Comparison of ENCODE assay signal across 27 mouse cellular contexts in genomic region chr8:122311115-122311514, GRCm38 (mm10). TPM values are rescaled to one million over a fixed set of nuclear protein-coding genes. Genes with fewer than 3 reads are reported as not detected.
A peak's percentile ranks its signal among the peaks of the same experiment; 100 is the strongest.
DNase-seq lines count a peak whose midpoint lies in the region; ATAC-seq and TF ChIP-seq lines count a peak whose summit lies in the region.
"Had no signal": no experiment of that assay in that cellular context is flagged by ENCODE, and none has a peak within 500 bp of the region (broad histone marks: within the 10 kb centered on the region; RNA-seq: fewer than 3 reads in every experiment).

No protein-coding gene starts in this region.

- H3K36me3 ChIP-seq in forebrain, embryonic 10.5 days (replicated peaks) = no peaks in the 10 kb centered on the region
- no peaks in the 10 kb centered on the region for H3K36me3 ChIP-seq in forebrain, embryonic 11.5 days (ENCODE audit: control insufficient read depth, insufficient read depth, low read length)
- H3K36me3 ChIP-seq in hindbrain, embryonic 10.5 days = peaks cover 19% of the 10 kb centered on the region; the same call in 1 of the 2 replicates
- H3K36me3 ChIP-seq in hindbrain, postnatal 0 days (ENCODE audit: insufficient read depth, low read length) = no peaks in the 10 kb centered on the region
- peaks cover 82% of the 10 kb centered on the region for H3K36me3 ChIP-seq in liver, postnatal 0 days (replicated peaks; ENCODE audit: insufficient read depth, low read length)
- H3K36me3 ChIP-seq: embryonic facial prominence, embryonic 15.5 days had no signal

- no peak overlapping the region for H3K4me2 ChIP-seq in forebrain, embryonic 11.5 days (ENCODE audit: low read depth, low read length, severe bottlenecking)
- no peak overlapping the region for H3K4me2 ChIP-seq in hindbrain, postnatal 0 days (ENCODE audit: low read depth, low read length)
- no peak overlapping the region for H3K4me2 ChIP-seq in liver, postnatal 0 days (ENCODE audit: low read depth, low read length)
- H3K4me2 ChIP-seq: embryonic facial prominence, embryonic 15.5 days had no signal

- no peaks in the 10 kb centered on the region for H3K9me3 ChIP-seq in forebrain, embryonic 10.5 days
- no peaks in the 10 kb centered on the region for H3K9me3 ChIP-seq in forebrain, embryonic 11.5 days (ENCODE audit: control insufficient read depth, low read length)
- H3K9me3 ChIP-seq in hindbrain, embryonic 10.5 days = no peaks in the 10 kb centered on the region
- H3K9me3 ChIP-seq in hindbrain, postnatal 0 days (ENCODE audit: low read length) = no peaks in the 10 kb centered on the region
- no peaks in the 10 kb centered on the region for H3K9me3 ChIP-seq in liver, postnatal 0 days (ENCODE audit: low read length)
- H3K9me3 ChIP-seq: embryonic facial prominence, embryonic 15.5 days; limb, embryonic 10.5 days had no signal

- H3K9ac ChIP-seq in forebrain, embryonic 11.5 days (ENCODE audit: low read length) = no peak overlapping the region
- H3K9ac ChIP-seq in hindbrain, postnatal 0 days (replicated peaks; ENCODE audit: low read length) = no peak overlapping the region
- H3K9ac ChIP-seq in liver, postnatal 0 days (replicated peaks) = peak overlapping the region; percentile 34
- H3K9ac ChIP-seq: embryonic facial prominence, embryonic 15.5 days had no signal

- ATAC-seq in forebrain, embryonic 11.5 days (replicated peaks; ENCODE audit: low FRiP score) = no peak
- ATAC-seq in hindbrain, postnatal 0 days = no peak
- no peak for ATAC-seq in liver, postnatal 0 days
- ATAC-seq: activated CD4-positive, CD25-positive, alpha-beta regulatory T cell, adult 4 months; hindbrain, embryonic 16.5 days had no signal

- TF ChIP-seq CTCF in hindbrain, postnatal 0 days (IDR thresholded peaks at IDR 0.05; ENCODE audit: low read depth) = no peak
- TF ChIP-seq CTCF in liver, postnatal 0 days (IDR thresholded peaks at IDR 0.05; ENCODE audit: low read depth) = no peak

- WGBS in forebrain, embryonic 10.5 days = 96% methylated on average over 2 of the region's 2 CpGs
- 83% methylated on average over 2 of the region's 2 CpGs for WGBS in forebrain, embryonic 11.5 days
- WGBS in hindbrain, embryonic 10.5 days = 84% methylated on average over 2 of the region's 2 CpGs
- 90% methylated on average over 2 of the region's 2 CpGs for WGBS in hindbrain, postnatal 0 days
- WGBS in liver, postnatal 0 days (ENCODE audit: insufficient replicate concordance) = 69% methylated on average over 2 of the region's 2 CpGs

- H3K4me3 ChIP-seq in forebrain, embryonic 10.5 days = no peak overlapping the region
- no peak overlapping the region for H3K4me3 ChIP-seq in forebrain, embryonic 11.5 days (ENCODE audit: low read depth, low read length)
- no peak overlapping the region for H3K4me3 ChIP-seq in hindbrain, embryonic 10.5 days
- H3K4me3 ChIP-seq in hindbrain, postnatal 0 days (ENCODE audit: low read length) = no peak overlapping the region
- H3K4me3 ChIP-seq in liver, postnatal 0 days (ENCODE audit: low read depth, low read length) = no peak overlapping the region
- H3K4me3 ChIP-seq: embryonic facial prominence, embryonic 15.5 days; limb, embryonic 10.5 days had no signal

- no peak for TF ChIP-seq EP300 in liver, postnatal 0 days (IDR thresholded peaks at IDR 0.05; ENCODE audit: low read depth)

- DNase-seq in forebrain, embryonic 10.5 days (ENCODE audit: extremely low spot score, low spot score) = no peak
- no peak for DNase-seq in forebrain, embryonic 11.5 days (ENCODE audit: low spot score)
- DNase-seq in hindbrain, embryonic 10.5 days (ENCODE audit: low spot score) = no peak
- DNase-seq in hindbrain, postnatal 0 days (ENCODE audit: low spot score) = no peak
- peak; percentile 54 for DNase-seq in liver
- DNase-seq in liver, postnatal 0 days = no peak
- DNase-seq in layer of hippocampus, postnatal 36 days = no peak
- DNase-seq in right cerebral cortex, adult 18-20 months = no peak
- DNase-seq: adrenal gland, postnatal 14 days; cerebellum, adult 11 months; cerebellum, postnatal 25 days; embryo, embryonic 11 days; heart, postnatal 4 days; kidney, adult 2 months; kidney, postnatal 10 days; lung, adult 18-20 months; retina, postnatal 1 day; right cerebral cortex, postnatal 4 days; thymus, postnatal 25 days had no signal

- peak overlapping the region; percentile 58; the same call in 1 of the 2 replicates for H3K27ac ChIP-seq in forebrain, embryonic 10.5 days
- no peak overlapping the region for H3K27ac ChIP-seq in forebrain, embryonic 11.5 days (ENCODE audit: low read depth, low read length)
- peak overlapping the region; percentile 50 for H3K27ac ChIP-seq in hindbrain, embryonic 10.5 days
- H3K27ac ChIP-seq in hindbrain, postnatal 0 days = no peak overlapping the region
- H3K27ac ChIP-seq in liver, postnatal 0 days (ENCODE audit: low read depth) = peak overlapping the region; percentile 78
- H3K27ac ChIP-seq: embryonic facial prominence, embryonic 15.5 days had no signal

- no peaks in the 10 kb centered on the region for H3K27me3 ChIP-seq in forebrain, embryonic 10.5 days (ENCODE audit: poor library complexity, severe bottlenecking)
- H3K27me3 ChIP-seq in forebrain, embryonic 11.5 days (ENCODE audit: control insufficient read depth, insufficient read depth, low read length) = no peaks in the 10 kb centered on the region
- no peaks in the 10 kb centered on the region for H3K27me3 ChIP-seq in hindbrain, embryonic 10.5 days (ENCODE audit: insufficient read depth, poor library complexity, severe bottlenecking)
- H3K27me3 ChIP-seq in hindbrain, postnatal 0 days (ENCODE audit: insufficient read depth, low read length) = no peaks in the 10 kb centered on the region
- H3K27me3 ChIP-seq in liver, postnatal 0 days (ENCODE audit: insufficient read depth, low read length) = no peaks in the 10 kb centered on the region
- H3K27me3 ChIP-seq: embryonic facial prominence, embryonic 15.5 days had no signal

- peaks cover 44% of the 10 kb centered on the region for H3K4me1 ChIP-seq in forebrain, embryonic 10.5 days
- no peaks in the 10 kb centered on the region for H3K4me1 ChIP-seq in forebrain, embryonic 11.5 days (replicated peaks; ENCODE audit: control insufficient read depth, insufficient read depth, low read length)
- peaks cover 80% of the 10 kb centered on the region for H3K4me1 ChIP-seq in hindbrain, embryonic 10.5 days (replicated peaks)
- H3K4me1 ChIP-seq in hindbrain, postnatal 0 days (ENCODE audit: insufficient read depth, low read length) = peaks cover 15% of the 10 kb centered on the region; the same call in 1 of the 2 replicates
- H3K4me1 ChIP-seq in liver, postnatal 0 days (ENCODE audit: insufficient read depth) = peaks cover 99% of the 10 kb centered on the region
- H3K4me1 ChIP-seq: embryonic facial prominence, embryonic 15.5 days had no signal

RNA-seq across cellular contexts. Expression of gene Zfpm1, which starts 29.2 kb away (rescaled TPM):
- polyA plus RNA-seq in forebrain, embryonic 10.5 days (2016; fragmentation: Nextera tagmentation; extraction: Ambion mirVana) = 0.82 and 0.88 TPM in 2 replicates
- 1.4 and 2.1 TPM in 2 replicates for polyA plus RNA-seq in forebrain, embryonic 11.5 days (2014; fragmentation: Nextera tagmentation; extraction: Ambion mirVana)
- polyA plus RNA-seq in hindbrain, embryonic 10.5 days (2016; fragmentation: Nextera tagmentation; extraction: Ambion mirVana) = 1.6 and 2.4 TPM in 2 replicates
- total RNA-seq in hindbrain, postnatal 0 days (2014; rRNA removed) = 28.0 and 37.6 TPM in 2 replicates
- polyA plus RNA-seq in hindbrain, postnatal 0 days (2015; fragmentation: Nextera tagmentation; extraction: Ambion mirVana) = 1.5 and 2.0 TPM in 2 replicates
- 5.7 and 6.9 TPM in 2 replicates for polyA plus RNA-seq in liver, postnatal 0 days (2015; fragmentation: Nextera tagmentation; extraction: Ambion mirVana)
- 10 to 100 TPM; 34.7 to 36.9 TPM for total RNA-seq in layer of hippocampus, postnatal 36 days (2021)

RNA-seq across cellular contexts. Expression of gene Trhr2, which starts 49.4 kb away (rescaled TPM):
- not detected in 2 replicates for polyA plus RNA-seq in forebrain, embryonic 10.5 days (2016; fragmentation: Nextera tagmentation; extraction: Ambion mirVana)
- polyA plus RNA-seq in forebrain, embryonic 11.5 days (2014; fragmentation: Nextera tagmentation; extraction: Ambion mirVana) = not detected in 2 replicates
- not detected in 2 replicates for polyA plus RNA-seq in hindbrain, embryonic 10.5 days (2016; fragmentation: Nextera tagmentation; extraction: Ambion mirVana)
- 2.0 and 3.2 TPM in 2 replicates for total RNA-seq in hindbrain, postnatal 0 days (2014; rRNA removed)
- polyA plus RNA-seq in hindbrain, postnatal 0 days (2015; fragmentation: Nextera tagmentation; extraction: Ambion mirVana) = 0.45 and 0.57 TPM in 2 replicates
- polyA plus RNA-seq in liver, postnatal 0 days (2015; fragmentation: Nextera tagmentation; extraction: Ambion mirVana) = not detected in 2 replicates
- under 1 TPM; 0.52 to 0.56 TPM for total RNA-seq in layer of hippocampus, postnatal 36 days (2021)
- total RNA-seq: adrenal gland, postnatal 14 days; ES-E14; gastrocnemius, adult 18-20 months; heart, postnatal 4 days had no signal
- polyA plus RNA-seq: activated CD4-positive, CD25-positive, alpha-beta regulatory T cell, adult 4 months; gonadal fat pad, adult 2 months; limb, embryonic 10.5 days; neural tube, embryonic 11.5 days had no signal

Comparison
In these comparisons a context has a peak if more than half of its experiments do, and no peak if none do; other contexts are left out.
1. H3K27ac ChIP-seq: peak in forebrain, embryonic 10.5 days (single experiment), hindbrain, embryonic 10.5 days (single experiment) and liver, postnatal 0 days (single experiment); none in forebrain, embryonic 11.5 days (single experiment) and hindbrain, postnatal 0 days (single experiment).